Mouse (Mus musculus) bone marrow macrophage, adult 2 months (primary cell): ENCODE data around the gene Slc25a44.

Experiments used
- CTCF ChIP-seq: IDR thresholded peaks from 2 replicates; pipeline ENCODE4 v1.5.1; 2012; ENCODE audit warnings: low read depth, mild to moderate bottlenecking, low read length, moderate library complexity
- POLR2A ChIP-seq: IDR thresholded peaks from 2 replicates; pipeline ENCODE4 v1.6.1; 2012; ENCODE audit warnings: mild to moderate bottlenecking, low read depth, low read length, borderline replicate concordance

DNA sequence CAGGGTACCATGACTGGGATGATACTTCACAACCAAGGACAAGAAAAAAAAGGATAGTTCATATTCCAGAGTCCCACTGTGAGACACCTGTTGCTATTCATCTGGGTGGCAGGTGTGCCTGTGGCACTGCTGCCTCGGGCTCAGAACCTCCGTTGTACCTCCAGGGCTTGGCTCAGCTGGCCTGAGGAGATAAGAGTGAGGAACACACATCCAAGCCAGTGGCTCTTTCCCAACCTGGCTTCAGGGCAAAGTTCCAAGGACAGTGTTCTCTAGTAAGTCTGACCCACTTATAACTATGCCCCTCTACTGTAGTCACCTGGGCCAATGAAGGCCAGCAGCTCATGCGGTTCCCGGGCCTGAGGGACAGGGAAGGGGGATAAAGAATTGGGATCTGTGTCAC is 13.3 kb downstream of the Slc25a44 start:
- TF ChIP-seq CTCF (no peak), POLR2A (no peak)
